Mouse (Mus musculus) urinary bladder, postnatal 4 days (tissue): Measurements from ENCODE around the gene Aldh1l1.

Experiments
- DNase-seq, 2 experiments: peaks; one replicate each; pipeline ENCODE4 v3.0.0; 2021 to 2022; ENCODE audit warnings: low spot score in 2 of 2

Gene Aldh1l1

GRCm38 (mm10) chr6:90547041-90547440 is 60.8 kb downstream of the Aldh1l1 start:
- DNase-seq = no peak

DNA sequence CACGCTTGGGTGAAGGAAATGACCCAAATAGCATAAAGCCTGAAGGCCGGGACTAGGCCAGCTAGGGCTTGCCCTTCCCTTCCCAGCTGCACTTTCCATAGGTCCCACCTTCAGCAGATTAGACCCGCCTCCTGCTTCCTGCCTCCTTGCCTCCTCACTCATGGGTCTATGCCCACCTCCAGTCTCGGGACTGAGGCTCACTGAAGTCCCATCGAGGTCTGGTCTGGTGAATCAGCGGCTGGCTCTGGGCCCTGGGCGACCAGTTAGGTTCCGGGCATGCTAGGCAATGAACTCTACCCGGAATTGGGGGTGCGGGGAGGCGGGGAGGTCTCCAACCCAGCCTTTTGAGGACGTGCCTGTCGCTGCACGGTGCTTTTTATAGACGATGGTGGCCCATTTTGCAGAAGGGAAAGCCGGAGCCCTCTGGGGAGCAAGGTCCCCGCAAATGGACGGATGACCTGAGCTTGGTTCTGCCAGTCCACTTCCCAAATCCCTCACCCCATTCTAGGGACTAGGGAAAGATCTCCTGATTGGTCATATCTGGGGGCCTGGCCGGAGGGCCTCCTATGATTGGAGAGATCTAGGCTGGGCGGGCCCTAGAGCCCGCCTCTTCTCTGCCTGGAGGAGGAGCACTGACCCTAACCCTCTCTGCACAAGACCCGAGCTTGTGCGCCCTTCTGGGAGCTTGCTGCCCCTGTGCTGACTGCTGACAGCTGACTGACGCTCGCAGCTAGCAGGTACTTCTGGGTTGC is 64.1 kb downstream of the Aldh1l1 start:
- DNase-seq = peak in 1 of 2 experiments; percentile 26

DNA sequence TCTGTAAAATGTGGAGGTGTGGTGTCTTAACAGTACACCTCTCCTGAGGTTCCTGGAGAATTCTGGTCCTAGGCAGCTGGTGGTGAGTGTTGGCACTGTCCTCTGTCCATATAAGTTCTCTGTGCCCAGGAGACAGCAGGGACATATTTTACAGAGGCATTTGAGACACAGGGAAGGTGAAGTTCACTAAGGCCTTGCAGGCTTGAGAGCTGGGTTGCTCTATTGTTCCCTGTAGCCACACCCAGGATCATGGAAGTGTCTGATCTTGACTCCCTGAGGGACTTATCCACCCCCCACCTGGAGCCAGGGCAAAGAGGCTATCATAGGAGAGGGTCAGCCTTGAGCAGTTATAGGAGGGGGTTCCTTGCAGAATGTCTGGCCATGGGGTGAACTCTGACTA is 65.0 kb downstream of the Aldh1l1 start:
- DNase-seq = no peak

- DNase-seq = no peak
Observed at GRCm38 (mm10) chr6:90553197-90553596, 67.0 kb downstream of the Aldh1l1 start.

GRCm38 (mm10) chr6:90553682-90554081 is 67.5 kb downstream of the Aldh1l1 start:
- DNase-seq = no peak

GRCm38 (mm10) chr6:90556534-90557058 is 70.4 kb downstream of the Aldh1l1 start:
- DNase-seq = no peak

DNA sequence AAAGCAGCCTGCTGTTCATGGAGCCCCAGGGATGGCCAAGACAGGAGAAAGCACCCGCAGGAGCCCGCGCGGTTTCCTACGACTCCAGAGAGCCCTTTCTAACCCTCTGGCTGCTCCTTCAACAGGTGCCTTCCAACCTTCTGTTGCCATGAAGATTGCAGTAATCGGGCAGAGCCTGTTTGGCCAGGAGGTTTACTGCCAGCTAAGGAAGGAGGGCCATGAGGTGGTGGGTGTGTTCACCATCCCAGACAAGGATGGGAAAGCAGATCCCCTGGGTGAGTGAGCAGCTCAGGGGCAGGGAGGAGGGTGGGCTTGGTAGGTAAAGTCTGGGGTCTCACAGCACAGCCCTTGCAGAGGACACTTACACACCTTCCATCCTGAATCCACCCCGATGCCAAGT is 70.8 kb downstream of the Aldh1l1 start:
- DNase-seq = no peak

DNA sequence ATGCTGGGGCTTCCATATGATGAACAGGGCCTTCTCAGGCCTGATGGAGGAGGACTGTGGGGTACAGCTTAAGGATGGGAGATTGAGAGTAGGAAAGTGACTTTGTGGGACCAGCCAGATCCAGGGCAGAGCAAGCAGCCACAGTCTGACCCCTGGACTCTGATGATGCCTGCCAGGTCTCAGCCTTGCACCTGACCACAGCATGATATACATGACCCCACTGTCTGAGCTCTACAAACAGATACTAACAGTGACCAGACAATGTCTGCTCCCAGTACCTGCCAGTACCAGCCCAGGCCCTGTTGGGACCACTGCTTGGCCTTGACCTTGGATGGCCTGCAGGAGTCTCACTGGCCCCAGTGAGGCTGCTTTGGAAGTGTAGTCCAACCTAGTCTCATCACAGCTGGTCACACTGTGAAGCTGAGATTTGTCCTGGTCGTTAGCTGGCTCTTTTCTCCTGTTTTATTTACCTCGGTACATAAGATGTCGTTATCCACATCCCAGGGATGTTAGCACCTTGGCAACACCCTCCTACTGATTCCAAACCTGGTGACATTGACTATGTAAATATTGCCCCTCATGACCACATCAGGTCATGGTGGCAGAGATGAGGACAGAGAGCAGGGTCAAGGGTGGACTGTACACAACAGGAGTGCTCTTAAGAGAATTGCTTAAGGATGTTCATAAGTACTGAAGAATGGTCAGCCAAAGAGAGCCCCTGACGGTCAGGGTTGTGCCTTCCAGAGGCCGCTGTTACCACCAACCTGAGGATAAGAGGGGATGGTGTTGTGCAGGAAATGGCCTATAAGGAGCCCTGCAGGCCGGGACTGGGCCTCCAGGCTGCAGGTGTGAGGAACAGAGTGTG is 71.8 kb downstream of the Aldh1l1 start:
- DNase-seq = no peak

GRCm38 (mm10) chr6:90560390-90561058 is 74.3 kb downstream of the Aldh1l1 start:
- no peak for DNase-seq

- no peak for DNase-seq
Observed at GRCm38 (mm10) chr6:90561234-90561781, 75.1 kb downstream of the Aldh1l1 start.

- no peak for DNase-seq
Observed at GRCm38 (mm10) chr6:90564240-90564639, 78.0 kb downstream of the Aldh1l1 start.

GRCm38 (mm10) chr6:90565357-90566215 is 79.4 kb downstream of the Aldh1l1 start:
- DNase-seq = no peak

- DNase-seq = no peak
Observed at GRCm38 (mm10) chr6:90567486-90567885, 81.3 kb downstream of the Aldh1l1 start.

GRCm38 (mm10) chr6:90567928-90568327 is 81.7 kb downstream of the Aldh1l1 start:
- DNase-seq = no peak

- DNase-seq = no peak
Observed at GRCm38 (mm10) chr6:90568721-90569120, 82.5 kb downstream of the Aldh1l1 start.

DNA sequence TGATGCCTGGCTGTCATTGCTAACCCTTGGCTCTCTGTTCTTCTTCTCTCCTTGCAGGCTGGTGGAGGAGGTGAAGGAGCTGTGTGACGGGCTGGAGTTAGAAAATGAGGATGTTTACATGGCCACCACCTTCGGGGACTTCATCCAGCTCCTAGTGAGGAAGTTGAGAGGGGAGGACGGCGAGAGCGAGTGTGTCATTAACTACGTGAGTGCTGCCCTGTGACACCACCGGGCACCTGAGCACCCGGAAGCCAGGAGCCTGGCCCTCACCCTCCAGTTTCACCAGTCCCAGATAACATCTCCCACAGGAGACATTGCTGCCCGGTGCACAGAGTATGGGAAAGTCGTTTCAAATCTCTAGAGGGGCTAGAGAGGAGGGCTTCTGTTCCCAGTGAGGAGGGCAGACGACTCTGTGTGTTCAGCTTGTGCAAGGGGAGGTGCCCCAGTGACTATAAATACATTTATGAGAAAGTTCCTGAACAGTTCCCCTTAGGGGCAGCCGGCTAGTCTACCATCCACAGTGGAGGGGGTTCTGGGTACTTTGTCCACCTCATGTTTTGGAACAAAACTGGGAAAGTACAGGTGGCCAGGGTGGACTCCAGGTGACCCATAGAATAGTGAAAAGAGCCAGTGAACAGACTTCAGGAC is 83.6 kb downstream of the Aldh1l1 start:
- no peak for DNase-seq

DNA sequence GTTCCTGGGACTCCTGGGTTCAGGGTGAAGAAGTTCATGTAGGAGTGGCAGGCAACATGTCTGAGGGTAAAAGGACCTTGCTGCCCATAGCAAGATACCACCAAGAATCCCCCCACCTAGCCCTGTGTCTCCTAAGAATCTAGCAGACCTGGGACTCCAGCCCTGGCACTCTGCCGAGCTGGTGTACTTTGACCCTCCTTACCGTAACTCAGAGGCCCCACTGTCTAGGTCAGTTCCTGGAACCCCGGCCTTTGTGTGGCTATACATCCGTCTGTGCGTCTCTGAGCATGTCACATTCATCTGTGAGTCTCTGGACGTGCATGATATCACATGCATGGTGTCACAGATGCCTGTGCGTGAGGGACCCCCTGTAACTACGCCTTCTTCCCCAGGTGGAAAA is 84.2 kb downstream of the Aldh1l1 start:
- no peak for DNase-seq

- peak; percentile 57 to 78 for DNase-seq
Observed at GRCm38 (mm10) chr6:90575261-90575715, 89.1 kb downstream of the Aldh1l1 start.

DNA sequence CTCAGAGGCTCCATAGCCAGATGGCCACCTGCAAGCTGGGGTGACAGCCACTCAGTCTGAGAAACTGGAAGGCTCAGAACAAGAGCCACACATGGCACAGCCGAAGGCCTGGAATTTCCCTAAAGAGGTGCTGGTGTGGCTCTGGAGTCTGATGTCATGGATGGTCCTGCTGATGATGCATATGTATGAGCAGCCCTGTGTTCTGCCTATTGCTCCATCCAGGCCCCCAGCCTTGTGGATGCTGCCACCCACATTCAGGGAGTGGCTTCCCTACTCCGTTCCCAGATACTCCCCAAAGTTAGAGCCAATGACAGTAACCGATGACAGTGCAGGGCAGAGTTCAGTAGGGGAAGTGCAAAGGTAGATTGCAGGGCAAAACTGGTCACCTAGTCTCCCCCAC is 91.9 kb downstream of the Aldh1l1 start:
- no peak for DNase-seq

GRCm38 (mm10) chr6:90582331-90582730 is 96.1 kb downstream of the Aldh1l1 start:
- no peak for DNase-seq
